Mouse (Mus musculus) right cerebral cortex, postnatal 25 days (tissue): Measurements from ENCODE around the gene Fam222b.
"Not testable (repeated sequence)": the region's sequence is repeated elsewhere in the genome, so short reads cannot be mapped to it uniquely, and the experiment has no call there.

Source experiments
- DNase-seq: peaks from one replicate; pipeline ENCODE4 v3.0.0; 2022

Fam222b gene

GRCm38 (mm10) chr11:78094137-78094503 is 340 bp upstream of the Fam222b start:
- DNase-seq, result no peak

- DNase-seq, result no peak
Measured at GRCm38 (mm10) chr11:78095144-78095516, 670 bp downstream of the Fam222b start.

GRCm38 (mm10) chr11:78097077-78097476 is 2.6 kb downstream of the Fam222b start:
- no peak for DNase-seq

GRCm38 (mm10) chr11:78100746-78101145 is 6.3 kb downstream of the Fam222b start:
- no peak for DNase-seq

DNA sequence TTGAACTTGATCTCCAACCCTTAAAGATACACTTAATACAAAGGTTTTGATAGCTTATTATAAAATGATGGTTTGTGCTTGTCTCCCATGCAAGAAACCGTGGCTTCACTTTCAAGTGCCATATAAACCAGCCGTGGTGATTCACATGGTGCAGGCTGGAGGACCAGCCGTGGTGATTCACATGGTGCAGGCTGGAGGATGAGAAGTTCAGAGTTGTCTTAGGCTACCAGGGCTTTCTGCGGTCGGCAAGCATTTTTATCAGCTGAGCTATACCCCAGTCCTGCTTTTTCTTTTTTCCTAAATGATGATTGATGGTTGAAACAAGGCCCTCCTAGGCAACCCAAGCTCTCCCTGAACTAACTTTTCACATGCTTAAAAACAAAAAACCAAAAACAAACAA is 7.7 kb downstream of the Fam222b start:
- DNase-seq, result no peak

GRCm38 (mm10) chr11:78102958-78103747 is 8.7 kb downstream of the Fam222b start:
- no peak for DNase-seq

GRCm38 (mm10) chr11:78104501-78104900 is 10.0 kb downstream of the Fam222b start:
- DNase-seq, result no peak

DNA sequence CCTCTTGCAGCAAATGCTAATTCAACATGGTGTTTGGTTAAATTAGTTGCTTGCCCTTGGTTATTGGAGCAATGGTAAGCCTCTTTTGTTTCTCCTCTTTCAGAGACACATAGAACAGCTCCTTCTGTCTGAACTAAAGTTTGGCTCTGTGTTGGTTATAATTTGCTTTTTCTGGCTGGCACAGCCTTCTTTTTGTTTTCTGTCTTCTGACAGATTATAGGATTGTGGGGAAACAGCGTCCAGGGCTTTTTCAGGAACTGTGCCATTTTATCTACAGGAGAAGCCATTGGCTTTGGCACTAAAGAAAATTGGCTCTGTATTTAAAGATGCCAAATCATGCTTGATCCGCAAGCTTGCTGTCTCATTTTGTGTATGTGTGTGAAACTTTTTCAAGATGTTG is 19.2 kb downstream of the Fam222b start:
- no peak for DNase-seq

- DNase-seq, result no peak
Measured at GRCm38 (mm10) chr11:78114676-78115366, 20.4 kb downstream of the Fam222b start.

DNA sequence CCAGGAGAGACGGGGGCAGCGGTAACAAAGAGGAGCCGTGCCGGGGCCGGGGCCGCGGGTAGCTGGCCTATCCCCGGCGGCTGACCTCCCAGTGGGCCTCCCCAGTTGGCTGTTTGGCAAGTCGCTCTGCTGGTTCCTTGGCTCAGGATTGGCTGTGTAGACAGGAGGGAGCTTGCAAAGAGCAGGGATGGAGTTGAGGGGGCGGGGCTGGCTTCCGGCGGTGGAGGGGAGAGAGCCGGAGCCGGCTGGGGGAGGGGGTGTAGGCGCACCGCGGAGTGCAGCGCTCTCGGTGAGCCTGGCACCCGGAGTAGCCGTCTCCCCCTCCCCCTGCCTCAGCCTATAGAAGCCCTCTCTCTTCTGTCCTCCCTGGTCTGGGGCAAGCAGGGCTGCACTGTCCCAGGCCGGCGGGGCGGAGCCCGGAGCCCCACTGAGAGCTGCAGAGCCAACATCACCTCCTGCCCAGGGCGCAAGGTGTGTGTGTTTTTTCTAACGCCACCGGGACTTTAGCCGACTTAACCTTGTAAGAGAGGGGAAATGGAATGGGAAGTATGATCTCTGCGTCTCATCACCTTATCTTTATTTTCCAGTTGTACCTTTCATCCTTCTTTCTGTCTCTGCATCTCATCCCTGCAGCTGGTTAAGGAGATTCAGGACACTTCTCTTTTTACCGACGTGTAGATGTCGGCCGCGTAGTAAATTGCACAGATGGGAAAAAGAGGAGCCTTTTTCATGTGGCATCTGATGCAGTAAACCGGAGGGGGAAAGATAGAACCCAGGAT is 21.1 kb downstream of the Fam222b start:
- DNase-seq, result peak; percentile 92

DNA sequence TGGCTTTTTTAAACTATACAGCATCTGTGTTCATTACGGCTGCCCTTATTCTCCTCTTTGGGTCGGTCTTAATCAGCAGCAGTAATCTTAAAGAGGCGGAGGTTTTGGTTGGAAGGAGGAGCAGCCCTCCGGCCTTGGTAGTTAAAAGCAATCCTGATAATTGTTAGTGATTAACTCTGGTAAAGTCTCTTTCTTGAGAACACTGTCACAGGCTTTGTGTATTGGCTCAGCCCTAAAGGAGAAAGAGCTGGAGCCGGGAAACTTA is 21.6 kb downstream of the Fam222b start:
- no peak for DNase-seq

DNA sequence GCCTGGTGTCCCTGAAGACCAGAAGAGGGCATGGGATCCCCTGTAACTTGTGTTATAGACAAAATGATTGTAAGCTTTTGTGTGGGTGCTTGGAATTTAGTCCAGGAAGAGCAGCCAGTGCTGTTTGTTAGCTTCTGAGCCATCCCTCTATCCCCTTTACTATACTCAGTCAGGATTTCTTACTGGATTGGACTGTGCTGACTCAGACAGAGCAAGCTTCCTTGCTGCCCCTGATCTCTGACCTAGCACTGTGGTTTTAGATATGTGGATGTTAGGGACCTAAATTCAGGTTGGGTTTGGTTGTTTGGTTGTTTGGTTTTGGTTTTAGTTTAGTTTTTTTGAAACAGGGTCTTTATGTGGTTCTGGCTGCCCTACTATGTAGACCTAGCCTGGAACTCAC is 24.0 kb downstream of the Fam222b start:
- DNase-seq, result no peak

- DNase-seq, result no peak
Measured at GRCm38 (mm10) chr11:78119898-78120297, 25.4 kb downstream of the Fam222b start.

- no peak for DNase-seq
Measured at GRCm38 (mm10) chr11:78121176-78121575, 26.7 kb downstream of the Fam222b start.

GRCm38 (mm10) chr11:78122815-78123214 is 28.4 kb downstream of the Fam222b start:
- no peak for DNase-seq

DNA sequence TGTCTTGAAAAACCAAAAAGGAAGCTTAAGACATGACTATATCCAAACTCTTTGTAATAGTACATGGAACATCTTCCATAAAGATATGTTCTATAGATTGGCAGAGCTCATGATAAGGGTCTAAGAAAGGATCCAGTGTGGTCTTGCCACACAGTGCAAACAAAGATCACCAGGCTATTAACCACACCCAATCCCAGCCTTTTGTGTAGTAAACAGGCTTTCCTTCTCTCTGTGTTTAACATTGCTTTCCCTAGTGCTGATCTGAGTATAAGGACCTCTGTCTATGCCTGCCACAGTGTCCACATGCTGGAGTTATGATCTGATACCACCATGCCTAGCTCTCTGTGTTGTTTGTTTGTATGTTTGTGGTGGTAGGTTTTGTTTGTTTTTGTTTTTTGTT is 29.3 kb downstream of the Fam222b start:
- DNase-seq, result no peak

DNA sequence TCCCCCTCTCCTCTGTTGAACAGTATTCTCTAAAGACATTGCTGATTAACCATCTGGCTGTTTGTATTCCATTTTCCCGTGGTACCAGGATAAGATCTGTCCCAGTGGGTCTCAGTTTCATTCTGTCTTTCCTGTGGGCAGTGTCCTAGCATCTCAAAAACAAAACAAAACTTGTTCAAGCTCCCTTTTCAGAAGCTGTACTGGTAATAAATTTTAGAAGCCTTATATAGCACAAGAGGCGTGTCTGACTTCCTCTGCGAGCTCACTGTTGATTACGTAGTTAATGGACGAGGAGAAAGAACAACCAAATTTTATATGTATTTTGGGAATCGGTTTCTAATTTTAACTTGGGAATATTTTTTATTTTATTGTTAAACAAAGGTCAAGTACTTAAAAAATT is 31.2 kb downstream of the Fam222b start:
- no peak for DNase-seq

GRCm38 (mm10) chr11:78126739-78127138 is 32.3 kb downstream of the Fam222b start:
- no peak for DNase-seq

GRCm38 (mm10) chr11:78129458-78129857 is 35.0 kb downstream of the Fam222b start:
- no peak for DNase-seq

DNA sequence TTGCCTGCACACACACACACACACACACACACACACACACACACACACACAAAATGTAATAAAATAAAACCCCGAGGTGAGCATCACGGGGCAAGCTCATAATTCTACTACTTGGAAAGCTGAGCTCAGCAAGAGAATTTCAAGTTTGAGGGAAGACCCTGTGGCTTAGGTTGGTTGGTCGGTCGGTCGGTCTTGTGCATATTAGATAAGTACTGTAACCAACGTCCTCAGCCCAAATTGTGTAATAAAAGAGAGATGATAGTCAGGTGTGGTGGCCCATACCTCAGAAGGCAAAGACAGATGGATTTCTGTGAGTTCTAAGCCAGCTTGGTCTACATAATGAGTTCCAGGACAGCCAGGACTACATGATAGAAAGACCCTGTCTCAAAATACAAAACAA is 39.5 kb downstream of the Fam222b start:
- no peak for DNase-seq

DNA sequence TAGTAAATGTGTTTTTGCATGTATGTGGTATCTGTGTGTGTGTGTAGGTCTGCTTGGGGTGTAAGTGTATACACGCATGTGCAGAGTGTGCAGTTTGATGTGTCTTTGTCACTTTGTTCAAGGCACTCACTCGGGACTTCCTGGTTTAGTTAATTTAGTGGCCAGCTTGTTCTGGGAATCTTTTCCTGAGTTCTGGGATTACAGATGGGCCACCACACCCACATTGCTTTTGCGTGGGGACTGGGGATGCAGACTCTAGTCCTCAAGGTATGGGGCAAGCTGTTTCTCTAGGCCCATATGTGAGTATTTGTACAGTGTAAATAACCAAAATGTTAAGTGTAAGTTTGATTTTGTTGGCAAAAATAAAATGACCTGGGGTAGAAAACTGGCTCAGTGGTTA is 39.9 kb downstream of the Fam222b start:
- no peak for DNase-seq

DNA sequence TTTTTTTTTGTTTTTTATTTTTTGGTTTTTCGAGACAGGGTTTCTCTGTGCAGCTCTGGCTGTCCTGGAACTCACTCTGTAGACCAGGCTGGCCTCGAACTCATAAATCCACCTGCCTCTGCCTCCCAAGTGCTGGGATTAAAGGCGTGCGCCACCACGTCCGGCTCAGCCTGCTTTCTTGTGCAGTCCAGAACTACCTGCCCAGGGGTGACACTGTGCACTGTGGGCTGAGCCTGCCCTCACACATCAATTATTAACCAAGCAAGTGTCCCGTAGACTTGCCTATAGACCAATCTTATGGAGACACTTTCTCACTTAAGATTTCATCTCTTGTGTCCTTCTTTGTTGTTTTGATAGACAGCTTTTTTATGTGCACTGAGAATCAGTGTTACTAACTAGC is 40.9 kb downstream of the Fam222b start:
- DNase-seq, result not testable (repeated sequence)

DNA sequence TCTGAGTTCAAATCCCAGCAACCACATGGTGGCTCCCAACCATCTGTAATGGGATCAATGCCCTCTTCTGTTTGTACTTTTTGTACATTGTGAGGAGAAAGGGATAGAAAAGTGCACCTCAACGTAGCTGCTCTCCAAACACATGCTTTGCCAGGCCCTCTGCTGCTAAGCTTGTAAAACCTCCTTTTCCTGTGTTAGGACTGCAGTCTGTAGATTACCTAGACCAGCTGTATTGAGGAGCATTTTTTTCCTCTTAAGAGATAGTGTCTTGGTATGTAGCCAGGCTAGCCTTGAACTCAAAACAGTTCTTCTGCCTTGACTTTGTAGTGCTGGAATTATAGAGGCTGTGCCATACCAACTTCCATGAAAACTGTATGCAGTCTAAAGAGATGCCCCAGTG is 41.7 kb downstream of the Fam222b start:
- DNase-seq, result no peak

- DNase-seq, result no peak
Measured at GRCm38 (mm10) chr11:78137584-78137983, 43.1 kb downstream of the Fam222b start.
